Mouse (Mus musculus) adrenal gland, postnatal 14 days (tissue): Measurements from ENCODE around the gene Ces1b. TPM values are rescaled to one million over a fixed set of nuclear protein-coding genes. Genes with fewer than 3 reads are reported as not detected.

Source experiments
- DNase-seq: peaks from one replicate; pipeline ENCODE4 v3.0.0; 2021; ENCODE audit warnings: mixed read lengths
- total RNA-seq: library from RNA; stranded (reverse); gene quantifications from 2 replicates; pipeline ENCODE4 v1.2.3, GENCODE M21; 2021

Ces1b gene
- total RNA-seq, 1 experiment from 2014 or later, result 8.4 TPM

DNA sequence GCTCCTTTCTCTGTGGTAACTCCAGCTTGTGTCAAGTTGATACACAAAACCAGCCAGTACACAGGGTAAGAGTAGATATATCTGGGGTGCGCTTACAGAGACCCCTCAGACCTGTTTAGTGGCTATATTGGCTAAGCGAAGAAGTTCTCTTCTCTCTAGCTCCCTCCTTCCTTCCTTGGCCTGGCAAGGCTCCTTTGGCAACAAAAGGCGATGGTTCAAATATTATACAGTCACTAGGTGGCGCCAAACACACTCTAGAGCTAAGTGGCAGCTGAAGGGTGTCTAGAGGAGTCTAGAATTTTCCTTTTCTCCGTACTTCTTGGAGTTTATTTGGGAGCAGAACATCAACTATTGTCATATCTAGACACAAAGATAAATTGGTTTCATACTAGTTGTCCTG is 69.5 kb downstream of the Ces1b start:
- peak; percentile 42 for DNase-seq

Other genes with a start within 250 kb of the Ces1b start
- 2.8 TPM in 2 replicates for gene Lpcat2, start 224.7 kb downstream of the Ces1b start, total RNA-seq
- 0.64 TPM in 1 of 2 replicates, not detected in the other for gene Capns2, start 178.6 kb downstream of the Ces1b start, total RNA-seq
- gene Slc6a2, start 119.9 kb downstream of the Ces1b start, total RNA-seq, result 11.6 and 33.7 TPM in 2 replicates
- gene Ces1a, start 31.8 kb downstream of the Ces1b start, total RNA-seq, result not detected in 2 replicates
- gene Ces1c, start 51.3 kb upstream of the Ces1b start, total RNA-seq, result 12.6 and 253 TPM in 2 replicates
- 584 and 637 TPM in 2 replicates for gene Ces1d, start 117.8 kb upstream of the Ces1b start, total RNA-seq
- 1.8 TPM in 1 of 2 replicates, not detected in the other for gene Ces1e, start 149.6 kb upstream of the Ces1b start, total RNA-seq
- gene Ces1f, start 199.7 kb upstream of the Ces1b start, total RNA-seq, result 7.9 and 13.1 TPM in 2 replicates